Mouse (Mus musculus): ENCODE results near the gene Cnih4.
A peak's percentile ranks its signal among the peaks of the same experiment; 100 is the strongest.

The Cnih4 gene

GRCm38 (mm10) chr1:181211403-181211919, 67.0 kb downstream of the Cnih4 start:
- DNase-seq (ENCODE audit: low read depth) = no peak

DNA sequence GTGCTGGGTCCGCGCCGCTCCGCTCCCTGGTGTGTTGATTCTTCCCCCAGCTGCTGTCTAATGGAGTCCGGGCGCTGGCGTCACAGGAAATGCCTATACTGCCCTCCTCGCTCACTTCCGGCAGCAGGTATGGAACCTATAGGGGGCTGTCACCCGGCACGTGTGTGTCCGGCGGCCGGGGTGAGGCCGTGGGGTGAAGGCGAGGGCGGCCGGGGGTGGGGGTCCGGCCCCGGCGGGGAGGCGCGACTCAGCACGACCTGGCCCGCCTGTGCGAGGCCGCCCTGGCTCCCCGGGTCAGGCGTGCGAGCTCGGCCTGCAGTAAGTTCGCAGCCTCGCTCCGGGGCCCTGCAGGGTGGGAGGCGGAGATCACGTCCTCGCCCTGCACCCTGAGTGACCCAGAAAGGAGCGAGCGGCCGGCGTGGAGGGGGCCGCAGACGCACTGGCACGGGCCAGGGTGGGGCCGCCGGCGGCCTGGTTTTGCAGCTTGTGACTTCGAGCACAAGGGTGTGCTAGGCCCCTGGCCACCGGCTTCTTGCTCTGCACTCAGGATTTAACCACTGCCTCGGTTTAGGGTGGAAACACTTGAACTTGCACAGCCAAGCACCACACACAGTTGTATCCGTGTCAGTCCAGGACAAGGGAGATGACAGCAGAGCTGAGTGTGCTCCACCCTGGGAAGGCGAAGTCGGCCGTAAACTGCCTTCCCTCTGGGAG, 67.6 kb downstream of the Cnih4 start, which contains the start of gene Wdr26:
Gene Wdr26 (minus strand): TSS at position 82 of the 714 bp plus-strand sequence.
- peak; percentile 73 for DNase-seq (ENCODE audit: low read depth)

DNA sequence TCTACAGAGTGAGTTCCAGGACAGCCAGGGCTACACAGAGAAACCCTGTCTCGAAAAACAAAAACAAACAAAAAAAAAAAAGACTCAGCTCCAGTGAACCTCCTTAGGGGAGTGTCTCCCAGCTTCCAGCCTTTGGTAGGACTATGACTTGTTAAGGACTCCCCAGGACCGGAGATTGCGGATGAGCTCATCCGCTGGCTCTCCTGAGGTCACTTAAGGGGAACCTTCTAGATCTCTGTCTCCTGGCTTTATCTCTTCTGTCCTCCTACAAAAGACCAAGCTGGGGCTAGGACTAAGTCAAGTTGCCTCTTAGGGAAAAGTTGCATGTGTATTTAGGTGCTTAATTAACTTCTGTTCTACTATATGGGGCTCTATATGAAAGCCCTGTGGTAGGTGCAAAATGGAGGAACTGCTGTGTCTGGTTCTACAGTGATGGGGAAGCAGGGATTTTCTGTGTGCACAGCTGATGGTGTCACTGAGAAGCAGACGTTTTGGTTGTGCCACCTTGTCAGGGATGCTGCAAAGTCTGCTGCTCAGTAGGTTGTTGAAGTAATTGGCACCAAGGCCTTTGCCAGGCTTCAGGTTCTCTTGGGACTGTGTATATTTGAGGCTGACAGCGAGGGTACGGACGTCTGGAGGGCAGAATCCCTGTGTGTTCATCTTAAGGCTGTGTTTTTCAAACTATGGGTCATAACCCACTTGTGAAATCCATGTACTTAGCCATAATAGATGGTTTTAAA, 70.0 kb downstream of the Cnih4 start:
- no peak for DNase-seq (ENCODE audit: low read depth)

GRCm38 (mm10) chr1:181216315-181216714, 71.8 kb downstream of the Cnih4 start:
- DNase-seq (ENCODE audit: low read depth) = no peak

Data from c-Kit-positive CD71-negative TER-119-negative erythroid progenitor cells, embryonic 14.5 days (primary cell).